Mouse (Mus musculus) midbrain, embryonic 16.5 days (tissue): ENCODE data around the gene Drd4. TPM values are rescaled to one million over a fixed set of nuclear protein-coding genes. Genes with fewer than 3 reads are reported as not detected.
A peak's percentile ranks its signal among the peaks of the same experiment; 100 is the strongest.

Experiments
- ATAC-seq: fragments of 200-750 bp; cut with Nextera tagmentation; 2 replicates; pipeline ENCODE4 v1.8.0; 2017; ENCODE audit warnings: moderate TSS enrichment
- H3K27ac ChIP-seq: fragments of 300-500 bp; sonication (generic); 2 replicates; pipeline ENCODE4 v1.5.1; 2014; ENCODE audit warnings: mild to moderate bottlenecking, low read length, mixed read lengths
- H3K27me3 ChIP-seq: fragments of 300-500 bp; sonication (generic); 2 replicates; pipeline ENCODE4 v1.6.1; 2014; ENCODE audit warnings: low read depth, low read length, mixed read lengths; ENCODE audit not compliant: control insufficient read depth, insufficient read depth
- H3K36me3 ChIP-seq: fragments of 300-500 bp; sonication (generic); 2 replicates; pipeline ENCODE4 v1.6.1; 2014; ENCODE audit warnings: mild to moderate bottlenecking, low read length, moderate library complexity, mixed read lengths; ENCODE audit not compliant: control insufficient read depth, insufficient read depth
- H3K4me1 ChIP-seq: fragments of 300-500 bp; sonication (generic); 2 replicates; pipeline ENCODE4 v1.6.1; 2014; ENCODE audit warnings: mild to moderate bottlenecking, low read length, mixed read lengths; ENCODE audit not compliant: control insufficient read depth, insufficient read depth
- H3K4me2 ChIP-seq: fragments of 300-500 bp; sonication (generic); 2 replicates; pipeline ENCODE4 v1.6.1; 2014; ENCODE audit warnings: mild to moderate bottlenecking, low read length, mixed read lengths
- H3K4me3 ChIP-seq: fragments of 300-500 bp; sonication (generic); 2 replicates; pipeline ENCODE4 v1.5.1; 2014; ENCODE audit warnings: low read depth, mild to moderate bottlenecking, low read length, moderate library complexity, mixed read lengths
- H3K9ac ChIP-seq: fragments of 300-500 bp; sonication (generic); 2 replicates; pipeline ENCODE4 v1.6.1; 2014; ENCODE audit warnings: low read depth, low read length, mixed read lengths
- H3K9me3 ChIP-seq: fragments of 300-500 bp; sonication (generic); replicated peaks from 2 replicates; pipeline ENCODE4 v1.6.1; 2014; ENCODE audit warnings: mild to moderate bottlenecking, low read length, mixed read lengths; ENCODE audit not compliant: control insufficient read depth, poor library complexity, severe bottlenecking
- WGBS: fragments of 180-500 bp; shearing (Covaris S2); extraction: QIAGEN DNeasy Blood & Tissue Kit; methylation state at CpG from one replicate; pipeline ENCODE4 v1.1.7; 2014; 5-methylcytosine and 5-hydroxymethylcytosine counted together
- polyA plus RNA-seq: library from polyadenylated mRNA; unstranded; fragments of >200 nt; fragmentation: Nextera tagmentation; extraction: Ambion mirVana; gene quantifications from 2 replicates; pipeline ENCODE4 v1.2.1, GENCODE M21; 2015

Drd4 gene
- polyA plus RNA-seq, 1 experiment from 2014 or later: 1.2 TPM

- no peaks in the 10 kb centered on the region for H3K27me3 ChIP-seq
- H3K27ac ChIP-seq: peak overlapping the region; percentile 100
- peak; percentile 19 for ATAC-seq
- peaks cover 30% of the 10 kb centered on the region for H3K4me1 ChIP-seq
- 4% methylated on average over 29 of the region's 35 CpGs for WGBS
- peaks cover 8% of the 10 kb centered on the region for H3K36me3 ChIP-seq
- no peaks in the 10 kb centered on the region for H3K9me3 ChIP-seq
- H3K4me2 ChIP-seq: peak overlapping the region; percentile 87
- H3K4me3 ChIP-seq: peak overlapping the region; percentile 48
- peak overlapping the region; percentile 96 for H3K9ac ChIP-seq
Measured at GRCm38 (mm10) chr7:141326546-141327446, 35.0 kb downstream of the Drd4 start.

DNA sequence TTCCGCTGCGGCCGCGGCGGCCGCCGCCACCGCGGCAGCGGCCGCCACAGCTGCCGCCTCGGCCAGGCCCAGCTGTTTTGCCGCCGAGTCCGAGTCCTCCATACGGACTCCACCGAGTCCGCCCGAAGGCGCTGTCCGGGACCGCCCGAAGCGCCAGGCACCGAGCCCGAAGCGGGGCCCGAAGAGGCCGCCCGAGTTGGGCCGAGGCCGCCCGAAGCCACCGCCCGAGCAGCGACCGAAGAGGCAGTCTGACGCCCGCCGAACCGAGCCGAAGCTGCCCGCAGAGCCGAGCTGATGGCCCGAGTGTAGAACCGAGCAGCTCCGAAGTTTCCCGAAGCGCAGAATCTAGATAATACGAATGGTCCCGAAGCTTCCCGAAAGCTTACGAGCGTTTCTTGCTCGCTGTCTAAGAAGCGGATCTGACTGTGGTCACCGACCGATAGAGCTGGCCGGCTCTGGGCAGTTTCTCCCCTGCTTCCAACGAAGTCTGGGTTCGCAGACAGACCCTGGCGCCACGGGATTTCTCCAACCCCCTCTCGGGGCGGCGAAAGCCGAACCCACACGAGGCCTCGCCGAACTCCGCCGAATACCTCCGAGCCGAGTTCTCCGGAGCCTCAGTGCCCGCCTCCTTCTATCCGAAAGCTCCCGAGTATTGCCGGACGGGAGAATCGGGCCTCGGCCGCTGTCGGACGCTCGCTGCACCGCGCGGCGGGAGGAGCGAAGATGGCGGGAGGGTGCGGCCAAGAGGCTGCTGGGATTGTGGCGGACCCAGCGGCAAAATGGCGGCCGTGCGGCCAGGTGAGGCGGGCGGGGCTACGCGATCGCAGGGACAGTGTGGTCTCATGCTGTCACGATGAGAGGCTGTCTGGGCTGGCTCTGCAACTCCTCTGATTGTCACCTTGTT lies 35.9 kb downstream of the Drd4 start, which contains the start of the genes Deaf1 and Tmem80:
Deaf1 (minus strand) TSS at position 222 of the 904 bp plus-strand sequence.
Tmem80 (plus strand) TSS at position 271 of the 904 bp plus-strand sequence.
- Histone ChIP-seq H3K4me1 (peaks cover 30% of the 10 kb centered on the region), H3K36me3 (peaks cover 3% of the 10 kb centered on the region; the same call in 1 of the 2 replicates), H3K27ac (peak within 1 kb of the TSS; percentile 100), H3K27me3 (no peaks in the 10 kb centered on the region), H3K4me2 (peak within 1 kb of the TSS; percentile 87), H3K9ac (peak within 1 kb of the TSS; percentile 96), H3K9me3 (no peaks in the 10 kb centered on the region), H3K4me3 (peak within 1 kb of the TSS; percentile 48)
- ATAC-seq: peak; percentile 97
- WGBS: under 1% methylated on average over 99 of the region's 105 CpGs

GRCm38 (mm10) chr7:141328373-141328990 lies 36.7 kb downstream of the Drd4 start:
- peak; percentile 23 for ATAC-seq
- no peaks in the 10 kb centered on the region for H3K27me3 ChIP-seq
- H3K9ac ChIP-seq: peak overlapping the region; percentile 96
- peak overlapping the region; percentile 100 for H3K27ac ChIP-seq
- H3K9me3 ChIP-seq: no peaks in the 10 kb centered on the region
- peaks cover 30% of the 10 kb centered on the region for H3K4me1 ChIP-seq
- 15% methylated on average over 24 of the region's 24 CpGs for WGBS
- peak overlapping the region; percentile 44 for H3K4me2 ChIP-seq
- H3K36me3 ChIP-seq: peaks cover 5% of the 10 kb centered on the region; the same call in 1 of the 2 replicates
- peak overlapping the region; percentile 48 for H3K4me3 ChIP-seq

DNA sequence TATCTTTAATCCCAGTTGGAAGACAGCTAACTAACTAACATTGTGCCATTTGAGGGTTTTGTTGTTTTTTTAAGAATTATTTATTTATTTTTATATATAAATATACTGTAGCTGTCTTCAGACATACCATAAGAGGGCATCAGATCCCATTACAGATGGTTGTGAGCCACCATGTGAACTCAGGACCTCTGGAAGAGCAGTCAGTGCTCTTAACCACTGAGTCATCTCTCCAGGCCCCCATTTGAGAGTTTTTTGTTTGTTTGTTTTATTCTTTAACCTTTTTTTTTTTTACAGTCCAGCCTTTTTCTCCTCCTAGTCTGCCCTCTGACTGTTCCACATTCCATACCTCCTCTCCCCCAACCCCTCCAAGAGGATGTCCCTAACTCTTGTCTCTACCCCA lies 38.9 kb downstream of the Drd4 start:
- no peak for ATAC-seq
- Histone ChIP-seq H3K9ac (no peak overlapping the region), H3K27me3 (no peaks in the 10 kb centered on the region), H3K4me1 (peaks cover 16% of the 10 kb centered on the region), H3K4me2 (no peak overlapping the region), H3K4me3 (no peak overlapping the region), H3K36me3 (0 out of 2 replicates have a peak, but pooled peaks cover 6% of the 10 kb centered on the region), H3K27ac (no peak overlapping the region), H3K9me3 (no peaks in the 10 kb centered on the region)

DNA sequence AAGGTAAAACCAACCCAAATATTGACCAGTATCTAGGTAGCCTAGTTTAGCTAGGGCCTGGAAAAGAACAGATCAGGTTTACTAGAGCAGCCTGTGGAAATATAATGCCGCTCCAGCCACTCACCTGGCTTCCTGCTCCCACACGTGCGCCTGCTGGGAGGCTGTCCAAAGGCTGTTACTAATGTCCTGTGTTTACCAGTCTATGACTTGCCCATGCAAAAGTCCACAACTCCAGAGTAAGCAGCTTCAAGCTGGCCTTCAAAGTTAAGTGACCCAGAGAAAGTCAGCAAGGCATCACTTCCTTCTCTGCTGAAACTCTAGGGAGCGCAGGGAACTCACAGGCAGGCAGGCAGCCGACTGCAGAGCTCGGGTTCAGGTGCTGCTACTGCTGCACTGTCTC lies 40.2 kb downstream of the Drd4 start:
- Histone ChIP-seq H3K36me3 (0 out of 2 replicates have a peak, but pooled peaks cover 6% of the 10 kb centered on the region), H3K27me3 (no peaks in the 10 kb centered on the region), H3K9ac (no peak overlapping the region), H3K27ac (no peak overlapping the region), H3K4me3 (no peak overlapping the region), H3K9me3 (no peaks in the 10 kb centered on the region), H3K4me1 (peaks cover 5% of the 10 kb centered on the region), H3K4me2 (no peak overlapping the region)
- WGBS: 87% methylated on average over 6 of the region's 6 CpGs
- no peak for ATAC-seq

DNA sequence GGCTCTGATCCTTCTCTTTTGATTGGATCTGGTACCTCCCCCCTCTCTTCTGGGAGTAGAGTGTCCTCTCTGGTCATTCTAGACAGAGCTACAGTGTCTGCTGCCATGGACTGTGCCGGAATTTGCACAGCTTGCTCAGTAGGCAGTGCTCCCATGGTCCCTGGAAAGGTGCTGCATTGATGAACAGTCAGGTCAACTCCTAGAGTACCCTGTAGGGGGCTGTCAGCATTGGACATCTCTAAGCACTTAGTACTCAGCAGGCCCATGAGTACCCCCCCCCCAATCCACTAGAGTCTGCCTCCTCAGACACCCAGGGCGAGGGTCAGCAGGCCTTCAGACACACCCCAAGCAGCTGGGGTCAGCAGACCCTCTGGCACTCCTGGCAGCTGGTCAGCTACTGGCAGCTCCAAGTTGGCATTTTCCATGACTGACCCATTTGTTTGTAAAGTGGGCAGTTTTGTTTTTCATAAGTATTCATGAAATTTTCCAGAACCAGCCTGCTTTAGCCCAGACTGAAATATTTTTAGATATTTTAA lies 43.3 kb downstream of the Drd4 start:
- WGBS: 79% methylated on average over 2 of the region's 2 CpGs
- Histone ChIP-seq H3K4me1 (no peaks in the 10 kb centered on the region), H3K9ac (0 out of 2 replicates have a peak overlapping the region, but pooled peaks have one; percentile 14), H3K4me3 (no peak overlapping the region), H3K9me3 (no peaks in the 10 kb centered on the region), H3K36me3 (0 out of 2 replicates have a peak, but pooled peaks cover 6% of the 10 kb centered on the region), H3K4me2 (no peak overlapping the region), H3K27me3 (peaks cover 8% of the 10 kb centered on the region; the same call in 1 of the 2 replicates), H3K27ac (no peak overlapping the region)
- no peak for ATAC-seq

GRCm38 (mm10) chr7:141335682-141336081 lies 43.9 kb downstream of the Drd4 start:
- H3K4me1 ChIP-seq: no peaks in the 10 kb centered on the region
- 88% methylated on average over 4 of the region's 4 CpGs for WGBS
- H3K4me2 ChIP-seq: no peak overlapping the region
- H3K9ac ChIP-seq: no peak overlapping the region
- no peak overlapping the region for H3K27ac ChIP-seq
- H3K9me3 ChIP-seq: no peaks in the 10 kb centered on the region
- ATAC-seq: no peak
- H3K36me3 ChIP-seq: 0 out of 2 replicates have a peak, but pooled peaks cover 6% of the 10 kb centered on the region
- H3K27me3 ChIP-seq: peaks cover 8% of the 10 kb centered on the region; the same call in 1 of the 2 replicates
- no peak overlapping the region for H3K4me3 ChIP-seq

DNA sequence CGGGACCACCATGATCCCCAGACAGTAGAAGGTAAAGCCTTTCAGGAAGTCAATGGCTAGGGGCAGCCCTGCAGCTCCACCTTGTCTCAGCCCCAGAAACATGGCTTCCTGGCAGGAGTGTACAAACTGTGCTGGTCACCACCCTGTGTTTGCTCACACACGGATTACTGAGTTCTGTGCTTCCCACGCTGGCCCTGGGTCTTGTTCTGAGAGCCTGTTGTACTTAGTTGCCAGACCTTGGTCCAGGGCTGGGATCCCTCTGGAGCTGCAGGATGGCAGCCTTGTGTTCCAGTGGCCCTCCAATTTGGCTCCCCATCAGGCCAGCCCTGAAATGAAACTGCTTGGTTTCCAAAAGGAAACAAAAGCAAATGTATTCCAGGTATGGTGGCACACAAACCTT lies 44.5 kb downstream of the Drd4 start:
- H3K9me3 ChIP-seq: no peaks in the 10 kb centered on the region
- H3K4me2 ChIP-seq: no peak overlapping the region
- no peaks in the 10 kb centered on the region for H3K4me1 ChIP-seq
- no peak overlapping the region for H3K27ac ChIP-seq
- H3K4me3 ChIP-seq: no peak overlapping the region
- 0 out of 2 replicates have a peak, but pooled peaks cover 6% of the 10 kb centered on the region for H3K36me3 ChIP-seq
- ATAC-seq: no peak
- WGBS: 87% methylated on average over 3 of the region's 3 CpGs
- no peak overlapping the region for H3K9ac ChIP-seq
- H3K27me3 ChIP-seq: peaks cover 8% of the 10 kb centered on the region; the same call in 1 of the 2 replicates
